Mouse (Mus musculus) embryonic fibroblast, embryonic 13.5 days (primary cell): Measurements from ENCODE around the gene Cep112.

Source experiments
- CTCF ChIP-seq: IDR thresholded peaks from 2 replicates; pipeline ENCODE4 v1.5.1; 2011; ENCODE audit warnings: mild to moderate bottlenecking, control low read depth, low read length, moderate library complexity, borderline replicate concordance; ENCODE audit not compliant: insufficient read depth
- POLR2A ChIP-seq: IDR thresholded peaks from 2 replicates; pipeline ENCODE4 v1.6.1; 2011; ENCODE audit warnings: low read depth, mild to moderate bottlenecking, control low read depth, low read length, moderate library complexity

GRCm38 (mm10) chr11:108385666-108386024 lies 39.3 kb upstream of the Cep112 start:
- TF ChIP-seq CTCF (no peak), POLR2A (no peak)
